Mouse (Mus musculus): ENCODE results near the gene Ak1. TPM values are rescaled to one million over a fixed set of nuclear protein-coding genes. Genes with fewer than 3 reads are reported as not detected.

The Ak1 gene
- polyA plus RNA-seq, 1 experiment from 2014 or later, result 23.9 TPM

- Histone ChIP-seq H3K4me2 (replicated peaks; ENCODE audit: low read depth, low read length) (no peak overlapping the region), H3K4me3 (ENCODE audit: low read depth, low read length) (no peak overlapping the region), H3K27me3 (ENCODE audit: control insufficient read depth, insufficient read depth, low read length) (no peaks in the 10 kb centered on the region), H3K27ac (ENCODE audit: low read depth, low read length) (no peak overlapping the region), H3K9ac (ENCODE audit: low read depth, low read length) (no peak overlapping the region), H3K4me1 (replicated peaks; ENCODE audit: control insufficient read depth, insufficient read depth, low read length) (no peaks in the 10 kb centered on the region), H3K9me3 (ENCODE audit: control insufficient read depth, low read length) (no peaks in the 10 kb centered on the region), H3K36me3 (ENCODE audit: control insufficient read depth, insufficient read depth, low read length) (no peaks in the 10 kb centered on the region)
- DNase-seq (ENCODE audit: low spot score) (no peak), ATAC-seq (ENCODE audit: low FRiP score) (no peak)
- WGBS, result 88% methylated on average over 6 of the region's 6 CpGs
Observed at GRCm38 (mm10) chr2:32665853-32666252, 44.3 kb downstream of the Ak1 start.

GRCm38 (mm10) chr2:32667775-32668174 is 46.2 kb downstream of the Ak1 start:
- 52% methylated on average over 11 of the region's 11 CpGs for WGBS
- H3K9ac ChIP-seq (ENCODE audit: low read depth, low read length), result no peak overlapping the region
- H3K27ac ChIP-seq (ENCODE audit: low read depth, low read length), result no peak overlapping the region

GRCm38 (mm10) chr2:32668176-32668575 is 46.6 kb downstream of the Ak1 start:
- Histone ChIP-seq H3K9me3 (ENCODE audit: control insufficient read depth, low read length) (no peaks in the 10 kb centered on the region), H3K27ac (ENCODE audit: low read depth, low read length) (no peak overlapping the region), H3K36me3 (ENCODE audit: control insufficient read depth, insufficient read depth, low read length) (no peaks in the 10 kb centered on the region), H3K4me3 (ENCODE audit: low read depth, low read length) (no peak overlapping the region), H3K9ac (ENCODE audit: low read depth, low read length) (0 out of 2 replicates have a peak overlapping the region, but pooled peaks have one; percentile 11), H3K4me1 (replicated peaks; ENCODE audit: control insufficient read depth, insufficient read depth, low read length) (no peaks in the 10 kb centered on the region), H3K27me3 (ENCODE audit: control insufficient read depth, insufficient read depth, low read length) (no peaks in the 10 kb centered on the region), H3K4me2 (replicated peaks; ENCODE audit: low read depth, low read length) (no peak overlapping the region)
- 81% methylated on average over 7 of the region's 7 CpGs for WGBS
- DNase-seq (ENCODE audit: low spot score) (no peak), ATAC-seq (ENCODE audit: low FRiP score) (no peak)

More at GRCm38 (mm10) chr2:32667775-32668174, 46.2 kb downstream of the Ak1 start:
- DNase-seq (ENCODE audit: low spot score), result no peak
- Histone ChIP-seq H3K9me3 (ENCODE audit: control insufficient read depth, low read length) (no peaks in the 10 kb centered on the region), H3K36me3 (ENCODE audit: control insufficient read depth, insufficient read depth, low read length) (no peaks in the 10 kb centered on the region), H3K27me3 (ENCODE audit: control insufficient read depth, insufficient read depth, low read length) (no peaks in the 10 kb centered on the region), H3K4me3 (ENCODE audit: low read depth, low read length) (no peak overlapping the region), H3K4me2 (replicated peaks; ENCODE audit: low read depth, low read length) (no peak overlapping the region), H3K4me1 (replicated peaks; ENCODE audit: control insufficient read depth, insufficient read depth, low read length) (no peaks in the 10 kb centered on the region)
- ATAC-seq (ENCODE audit: low FRiP score), result no peak

GRCm38 (mm10) chr2:32669876-32670275 is 48.3 kb downstream of the Ak1 start:
- DNase-seq (ENCODE audit: low spot score), result no peak
- 93% methylated on average over 3 of the region's 3 CpGs for WGBS

GRCm38 (mm10) chr2:32671147-32671546 is 49.6 kb downstream of the Ak1 start:
- ATAC-seq (ENCODE audit: low FRiP score), result no peak
- DNase-seq (ENCODE audit: low spot score), result no peak
- H3K27me3 ChIP-seq (ENCODE audit: control insufficient read depth, insufficient read depth, low read length), result no peaks in the 10 kb centered on the region
- H3K9me3 ChIP-seq (ENCODE audit: control insufficient read depth, low read length), result no peaks in the 10 kb centered on the region
- no peak overlapping the region for H3K9ac ChIP-seq (ENCODE audit: low read depth, low read length)
- H3K4me2 ChIP-seq (replicated peaks; ENCODE audit: low read depth, low read length), result no peak overlapping the region
- H3K4me3 ChIP-seq (ENCODE audit: low read depth, low read length), result no peak overlapping the region
- H3K36me3 ChIP-seq (ENCODE audit: control insufficient read depth, insufficient read depth, low read length), result no peaks in the 10 kb centered on the region
- no peaks in the 10 kb centered on the region for H3K4me1 ChIP-seq (replicated peaks; ENCODE audit: control insufficient read depth, insufficient read depth, low read length)
- no peak overlapping the region for H3K27ac ChIP-seq (ENCODE audit: low read depth, low read length)
- 90% methylated on average over 9 of the region's 9 CpGs for WGBS

More at GRCm38 (mm10) chr2:32669876-32670275, 48.3 kb downstream of the Ak1 start:
- no peak overlapping the region for H3K4me2 ChIP-seq (replicated peaks; ENCODE audit: low read depth, low read length)
- no peaks in the 10 kb centered on the region for H3K27me3 ChIP-seq (ENCODE audit: control insufficient read depth, insufficient read depth, low read length)
- no peak overlapping the region for H3K27ac ChIP-seq (ENCODE audit: low read depth, low read length)
- no peak for ATAC-seq (ENCODE audit: low FRiP score)
- no peaks in the 10 kb centered on the region for H3K4me1 ChIP-seq (replicated peaks; ENCODE audit: control insufficient read depth, insufficient read depth, low read length)
- no peak overlapping the region for H3K4me3 ChIP-seq (ENCODE audit: low read depth, low read length)
- H3K36me3 ChIP-seq (ENCODE audit: control insufficient read depth, insufficient read depth, low read length), result no peaks in the 10 kb centered on the region
- no peak overlapping the region for H3K9ac ChIP-seq (ENCODE audit: low read depth, low read length)
- no peaks in the 10 kb centered on the region for H3K9me3 ChIP-seq (ENCODE audit: control insufficient read depth, low read length)

- H3K4me2 ChIP-seq (replicated peaks; ENCODE audit: low read depth, low read length), result no peak overlapping the region
- 73% methylated on average over 9 of the region's 9 CpGs for WGBS
- no peaks in the 10 kb centered on the region for H3K27me3 ChIP-seq (ENCODE audit: control insufficient read depth, insufficient read depth, low read length)
- DNase-seq (ENCODE audit: low spot score) (no peak), ATAC-seq (ENCODE audit: low FRiP score) (no peak)
- H3K9me3 ChIP-seq (ENCODE audit: control insufficient read depth, low read length), result no peaks in the 10 kb centered on the region
- H3K27ac ChIP-seq (ENCODE audit: low read depth, low read length), result no peak overlapping the region
- no peak overlapping the region for H3K9ac ChIP-seq (ENCODE audit: low read depth, low read length)
- no peaks in the 10 kb centered on the region for H3K36me3 ChIP-seq (ENCODE audit: control insufficient read depth, insufficient read depth, low read length)
- H3K4me1 ChIP-seq (replicated peaks; ENCODE audit: control insufficient read depth, insufficient read depth, low read length), result no peaks in the 10 kb centered on the region
- H3K4me3 ChIP-seq (ENCODE audit: low read depth, low read length), result no peak overlapping the region
Observed at GRCm38 (mm10) chr2:32671907-32672595, 50.5 kb downstream of the Ak1 start.

- ATAC-seq (ENCODE audit: low FRiP score) (no peak), DNase-seq (ENCODE audit: low spot score) (no peak)
- H3K27me3 ChIP-seq (ENCODE audit: control insufficient read depth, insufficient read depth, low read length), result no peaks in the 10 kb centered on the region
- H3K4me2 ChIP-seq (replicated peaks; ENCODE audit: low read depth, low read length), result no peak overlapping the region
- no peak overlapping the region for H3K27ac ChIP-seq (ENCODE audit: low read depth, low read length)
- no peak overlapping the region for H3K4me3 ChIP-seq (ENCODE audit: low read depth, low read length)
- WGBS, result 86% methylated on average over 16 of the region's 16 CpGs
- H3K36me3 ChIP-seq (ENCODE audit: control insufficient read depth, insufficient read depth, low read length), result no peaks in the 10 kb centered on the region
- no peak overlapping the region for H3K9ac ChIP-seq (ENCODE audit: low read depth, low read length)
- H3K9me3 ChIP-seq (ENCODE audit: control insufficient read depth, low read length), result no peaks in the 10 kb centered on the region
- no peaks in the 10 kb centered on the region for H3K4me1 ChIP-seq (replicated peaks; ENCODE audit: control insufficient read depth, insufficient read depth, low read length)
Observed at GRCm38 (mm10) chr2:32673176-32673917, 51.8 kb downstream of the Ak1 start.

GRCm38 (mm10) chr2:32676821-32677220 is 55.3 kb downstream of the Ak1 start:
- Histone ChIP-seq H3K9me3 (ENCODE audit: control insufficient read depth, low read length) (no peaks in the 10 kb centered on the region), H3K4me2 (replicated peaks; ENCODE audit: low read depth, low read length) (no peak overlapping the region), H3K4me1 (replicated peaks; ENCODE audit: control insufficient read depth, insufficient read depth, low read length) (no peaks in the 10 kb centered on the region), H3K27me3 (ENCODE audit: control insufficient read depth, insufficient read depth, low read length) (no peaks in the 10 kb centered on the region), H3K9ac (ENCODE audit: low read depth, low read length) (no peak overlapping the region), H3K4me3 (ENCODE audit: low read depth, low read length) (no peak overlapping the region), H3K27ac (ENCODE audit: low read depth, low read length) (no peak overlapping the region), H3K36me3 (ENCODE audit: control insufficient read depth, insufficient read depth, low read length) (no peaks in the 10 kb centered on the region)
- ATAC-seq (ENCODE audit: low FRiP score) (no peak), DNase-seq (ENCODE audit: low spot score) (no peak)
- WGBS, result 93% methylated on average over 3 of the region's 3 CpGs

- Histone ChIP-seq H3K9ac (ENCODE audit: low read depth, low read length) (no peak overlapping the region), H3K4me1 (replicated peaks; ENCODE audit: control insufficient read depth, insufficient read depth, low read length) (no peaks in the 10 kb centered on the region), H3K9me3 (ENCODE audit: control insufficient read depth, low read length) (no peaks in the 10 kb centered on the region), H3K4me3 (ENCODE audit: low read depth, low read length) (no peak overlapping the region), H3K27me3 (ENCODE audit: control insufficient read depth, insufficient read depth, low read length) (no peaks in the 10 kb centered on the region), H3K27ac (ENCODE audit: low read depth, low read length) (no peak overlapping the region), H3K36me3 (ENCODE audit: control insufficient read depth, insufficient read depth, low read length) (no peaks in the 10 kb centered on the region), H3K4me2 (replicated peaks; ENCODE audit: low read depth, low read length) (no peak overlapping the region)
- no peak for DNase-seq (ENCODE audit: low spot score)
- 91% methylated on average over 7 of the region's 7 CpGs for WGBS
- no peak for ATAC-seq (ENCODE audit: low FRiP score)
Observed at GRCm38 (mm10) chr2:32677683-32678082, 56.1 kb downstream of the Ak1 start.
